Mouse (Mus musculus): Measurements from ENCODE around the gene Arhgap27. TPM values are rescaled to one million over a fixed set of nuclear protein-coding genes. Genes with fewer than 3 reads are reported as not detected.

The Arhgap27 gene
- polyA plus RNA-seq, 1 experiment: 0.31 TPM

DNA sequence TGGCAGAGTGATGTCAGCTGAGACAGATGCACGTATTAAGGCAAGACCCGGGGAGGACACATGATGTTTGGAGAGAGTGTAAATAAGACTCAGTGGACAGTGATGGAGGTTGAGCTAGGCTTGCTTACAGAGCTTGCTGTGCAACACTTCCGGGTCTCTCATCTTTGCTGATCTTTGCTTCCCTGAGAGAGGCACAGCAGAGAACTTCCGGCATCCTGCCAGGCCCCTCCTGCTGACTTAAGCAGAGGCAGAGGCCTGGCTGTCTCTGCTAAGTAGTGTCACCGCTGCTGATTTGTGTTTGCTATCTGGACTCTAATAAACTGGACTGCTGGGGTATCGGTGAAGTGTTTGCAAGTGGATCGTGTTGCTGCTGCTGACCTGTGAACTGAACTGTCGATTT, 55.6 kb downstream of the Arhgap27 start:
- TF ChIP-seq SRF (IDR thresholded peaks at IDR 0.05; ENCODE audit: control insufficient read depth, insufficient read length, low read depth): no peak
- Histone ChIP-seq H3K36me3 (ENCODE audit: control insufficient read depth, insufficient read depth) (no peaks in the 10 kb centered on the region), H3K27me3 (ENCODE audit: control insufficient read depth, insufficient read depth, insufficient read length) (no peaks in the 10 kb centered on the region), H3K4me2 (ENCODE audit: low read depth) (no peak overlapping the region), H3K79me2 (ENCODE audit: control insufficient read depth, insufficient read depth) (no peaks in the 10 kb centered on the region), H3K4me3 (no peak overlapping the region), H3ac (ENCODE audit: control insufficient read depth, insufficient read length) (no peak overlapping the region)

DNA sequence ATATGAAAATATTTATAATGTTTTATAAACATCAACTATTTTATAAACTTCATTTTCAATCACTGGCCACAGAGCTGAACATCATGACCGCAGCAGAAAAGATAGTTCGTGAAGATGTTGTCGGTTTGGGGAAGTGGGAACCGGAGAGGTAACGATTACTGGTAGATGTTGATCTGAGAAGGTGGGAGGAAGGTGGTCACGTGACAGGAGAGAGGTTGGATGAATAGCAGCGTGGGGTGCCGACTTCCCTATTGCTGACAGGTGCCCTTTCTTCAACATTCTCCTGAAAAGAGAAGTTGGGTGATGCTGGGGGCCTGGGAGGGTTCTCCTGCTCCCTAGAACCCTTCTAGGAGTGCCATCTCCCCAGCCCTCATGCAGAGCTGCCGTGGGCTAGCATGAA, 59.0 kb downstream of the Arhgap27 start:
- Histone ChIP-seq H3K27me3 (ENCODE audit: control insufficient read depth, insufficient read depth, insufficient read length) (no peaks in the 10 kb centered on the region), H3K79me2 (ENCODE audit: control insufficient read depth, insufficient read depth) (no peaks in the 10 kb centered on the region), H3K4me2 (ENCODE audit: low read depth) (no peak overlapping the region), H3ac (ENCODE audit: control insufficient read depth, insufficient read length) (no peak overlapping the region), H3K36me3 (ENCODE audit: control insufficient read depth, insufficient read depth) (no peaks in the 10 kb centered on the region), H3K4me3 (no peak overlapping the region)
- TF ChIP-seq POLR2AphosphoS2 (IDR thresholded peaks at IDR 0.05; ENCODE audit: insufficient read length, low read depth) (no peak), SRF (IDR thresholded peaks at IDR 0.05; ENCODE audit: control insufficient read depth, insufficient read length, low read depth) (no peak), TCF12 (IDR thresholded peaks at IDR 0.05; ENCODE audit: insufficient read depth, poor library complexity, severe bottlenecking) (no peak), USF1 (IDR thresholded peaks at IDR 0.05; ENCODE audit: low read depth) (no peak), E2F4 (IDR thresholded peaks at IDR 0.05; ENCODE audit: insufficient read depth) (no peak), POLR2A (IDR thresholded peaks at IDR 0.05; ENCODE audit: insufficient read length, low read depth) (no peak), MYOG (IDR thresholded peaks at IDR 0.05; ENCODE audit: control insufficient read depth in 1 of 3, insufficient read depth in 1 of 3, insufficient read length in 2 of 3, low read depth in 2 of 3) (no peak), CEBPB (IDR thresholded peaks at IDR 0.05; ENCODE audit: insufficient read depth, poor library complexity, severe bottlenecking) (no peak), TCF3 (IDR thresholded peaks at IDR 0.05; ENCODE audit: insufficient read length, low read depth) (no peak), REST (IDR thresholded peaks at IDR 0.05; ENCODE audit: insufficient read depth, insufficient read length) (no peak), MAX (IDR thresholded peaks at IDR 0.05; ENCODE audit: low read depth) (no peak), MYOD1 (IDR thresholded peaks at IDR 0.05; ENCODE audit: control insufficient read depth in 1 of 3, insufficient read length in 2 of 3, low read depth in 2 of 3) (no peak)

DNA sequence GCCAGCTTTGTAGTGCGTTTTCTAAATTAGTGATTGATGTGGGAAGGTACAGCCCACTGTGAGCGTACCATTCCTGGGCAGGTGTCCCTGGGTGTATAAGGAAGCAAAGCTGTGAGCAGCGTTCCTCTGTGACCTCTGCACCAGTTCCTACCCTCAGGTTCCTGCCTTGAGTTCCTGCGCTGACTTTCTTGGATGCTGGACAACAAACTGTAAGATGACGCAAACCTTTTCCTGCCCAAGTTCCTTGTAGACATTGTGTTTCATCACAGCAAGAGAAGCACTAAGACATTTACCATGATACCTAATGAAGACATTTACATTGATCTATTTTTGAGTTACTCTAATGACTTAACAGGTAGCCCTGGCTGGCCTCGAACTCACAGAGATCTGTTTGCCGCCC, 68.7 kb downstream of the Arhgap27 start:
- Histone ChIP-seq H3K4me3 (no peak overlapping the region), H3K36me3 (ENCODE audit: control insufficient read depth, insufficient read depth) (no peaks in the 10 kb centered on the region), H3K79me2 (ENCODE audit: control insufficient read depth, insufficient read depth) (no peaks in the 10 kb centered on the region), H3K4me2 (ENCODE audit: low read depth) (peak overlapping the region; percentile 52), H3ac (ENCODE audit: control insufficient read depth, insufficient read length) (no peak overlapping the region), H3K27me3 (ENCODE audit: control insufficient read depth, insufficient read depth, insufficient read length) (no peaks in the 10 kb centered on the region)
- no peak for TF ChIP-seq TCF12 (IDR thresholded peaks at IDR 0.05; ENCODE audit: insufficient read depth, poor library complexity, severe bottlenecking)

DNA sequence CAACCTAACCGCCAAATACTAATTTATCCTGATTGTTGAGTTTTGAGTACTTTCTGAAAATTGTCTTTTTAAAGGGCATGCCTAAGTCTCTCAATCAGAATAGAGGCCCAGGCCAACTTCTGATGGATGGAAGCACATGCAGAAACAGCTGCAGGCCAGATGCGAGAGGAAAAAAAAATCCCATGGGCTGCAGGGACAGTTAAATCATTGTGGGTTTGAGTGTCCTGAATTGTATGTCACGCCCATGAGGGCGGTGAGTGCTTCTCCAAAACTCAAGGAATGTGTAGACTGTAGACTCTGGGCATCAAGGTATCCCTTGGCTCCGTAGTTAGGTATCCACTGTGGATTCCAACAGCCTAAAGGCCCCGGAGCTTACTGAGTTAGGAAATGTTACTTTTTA, 69.4 kb downstream of the Arhgap27 start:
- Histone ChIP-seq H3K36me3 (ENCODE audit: control insufficient read depth, insufficient read depth) (no peaks in the 10 kb centered on the region), H3K79me2 (ENCODE audit: control insufficient read depth, insufficient read depth) (no peaks in the 10 kb centered on the region), H3K4me3 (no peak overlapping the region), H3ac (ENCODE audit: control insufficient read depth, insufficient read length) (no peak overlapping the region), H3K4me2 (ENCODE audit: low read depth) (peak overlapping the region; percentile 52), H3K27me3 (ENCODE audit: control insufficient read depth, insufficient read depth, insufficient read length) (no peaks in the 10 kb centered on the region)
- TF ChIP-seq MYOD1 (IDR thresholded peaks at IDR 0.05; ENCODE audit: control insufficient read depth in 1 of 3, insufficient read length in 2 of 3, low read depth in 2 of 3): peak; percentile 87 to 98 (median 98)
- TF ChIP-seq MYOG (IDR thresholded peaks at IDR 0.05; ENCODE audit: control insufficient read depth in 1 of 3, insufficient read depth in 1 of 3, insufficient read length in 2 of 3, low read depth in 2 of 3): peak in 1 of 3 experiments; percentile 61
- no peak for TF ChIP-seq SRF (IDR thresholded peaks at IDR 0.05; ENCODE audit: control insufficient read depth, insufficient read length, low read depth)
- peak; percentile 99 for TF ChIP-seq TCF12 (IDR thresholded peaks at IDR 0.05; ENCODE audit: insufficient read depth, poor library complexity, severe bottlenecking)
- no peak for TF ChIP-seq POLR2A (IDR thresholded peaks at IDR 0.05; ENCODE audit: insufficient read length, low read depth)
- TF ChIP-seq TCF3 (IDR thresholded peaks at IDR 0.05; ENCODE audit: insufficient read length, low read depth): peak; percentile 88
- no peak for TF ChIP-seq E2F4 (IDR thresholded peaks at IDR 0.05; ENCODE audit: insufficient read depth)
- TF ChIP-seq REST (IDR thresholded peaks at IDR 0.05; ENCODE audit: insufficient read depth, insufficient read length): no peak

DNA sequence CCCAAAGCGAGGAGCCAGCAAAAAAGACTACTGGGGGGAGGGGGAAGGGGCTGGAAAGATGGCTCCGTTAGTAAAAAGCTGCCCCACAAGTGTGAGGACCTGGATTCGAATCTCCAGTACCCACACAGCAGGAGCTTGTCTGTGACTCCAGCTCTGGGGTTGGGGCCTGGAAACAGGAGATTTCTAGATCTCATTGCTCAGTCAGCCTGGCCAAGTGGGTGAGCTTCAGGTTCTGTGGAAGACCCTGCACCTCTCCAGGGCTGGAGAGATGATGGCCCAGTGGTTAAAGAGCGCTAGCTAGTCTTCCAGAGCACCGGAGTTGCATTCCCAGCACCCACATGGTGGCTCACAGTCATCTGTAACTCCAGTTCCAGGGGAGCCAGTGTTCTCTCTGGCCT, 70.6 kb downstream of the Arhgap27 start:
- Histone ChIP-seq H3ac (ENCODE audit: control insufficient read depth, insufficient read length) (no peak overlapping the region), H3K27me3 (ENCODE audit: control insufficient read depth, insufficient read depth, insufficient read length) (no peaks in the 10 kb centered on the region), H3K36me3 (ENCODE audit: control insufficient read depth, insufficient read depth) (no peaks in the 10 kb centered on the region), H3K4me2 (ENCODE audit: low read depth) (peak overlapping the region; percentile 66), H3K4me3 (no peak overlapping the region), H3K79me2 (ENCODE audit: control insufficient read depth, insufficient read depth) (no peaks in the 10 kb centered on the region)
- TF ChIP-seq CEBPB (IDR thresholded peaks at IDR 0.05; ENCODE audit: insufficient read depth, poor library complexity, severe bottlenecking) (no peak), POLR2AphosphoS2 (IDR thresholded peaks at IDR 0.05; ENCODE audit: insufficient read length, low read depth) (no peak), REST (IDR thresholded peaks at IDR 0.05; ENCODE audit: insufficient read depth, insufficient read length) (no peak), SRF (IDR thresholded peaks at IDR 0.05; ENCODE audit: control insufficient read depth, insufficient read length, low read depth) (no peak)

All from myocyte (in vitro differentiated cells).